Mouse (Mus musculus) C2C12 (cell line): ENCODE data around the gene Ergic3. TPM values are rescaled to one million over a fixed set of nuclear protein-coding genes. Genes with fewer than 3 reads are reported as not detected.
A peak's percentile ranks its signal among the peaks of the same experiment; 100 is the strongest.

Source experiments
- H3K27me3 ChIP-seq: one replicate; pipeline ENCODE4 v1.6.1; 2011; ENCODE audit not compliant: control insufficient read depth, insufficient read depth, insufficient read length
- H3K36me3 ChIP-seq: one replicate; pipeline ENCODE4 v1.6.1; 2011; ENCODE audit not compliant: control insufficient read depth, insufficient read depth
- H3K4me3 ChIP-seq: one replicate; pipeline ENCODE4 v1.5.1; 2011; ENCODE audit warnings: mild to moderate bottlenecking, control low read depth; ENCODE audit not compliant: poor library complexity, insufficient read depth, severe bottlenecking
- H3K79me2 ChIP-seq: one replicate; pipeline ENCODE4 v1.6.1; 2011; ENCODE audit not compliant: control insufficient read depth, insufficient read depth
- H3K79me3 ChIP-seq: one replicate; pipeline ENCODE4 v1.6.1; 2011; ENCODE audit warnings: low read depth, control low read depth
- H3ac ChIP-seq: one replicate; pipeline ENCODE3; 2011; ENCODE audit warnings: low read depth; ENCODE audit not compliant: control insufficient read depth, insufficient read length
- CEBPB ChIP-seq: IDR thresholded peaks from one replicate; pipeline ENCODE4 v1.6.1; 2011; ENCODE audit warnings: low read depth, mild to moderate bottlenecking, control low read depth, moderate library complexity
- CTCF ChIP-seq: IDR thresholded peaks from one replicate; pipeline ENCODE4 v1.5.1; 2011; ENCODE audit not compliant: control insufficient read depth, insufficient read depth, insufficient read length
- FOSL1 ChIP-seq: IDR thresholded peaks from one replicate; pipeline ENCODE4 v1.8.0; 2011; ENCODE audit warnings: mild to moderate bottlenecking, low read length; ENCODE audit not compliant: poor library complexity, insufficient read depth, severe bottlenecking
- MAX ChIP-seq: IDR thresholded peaks from one replicate; pipeline ENCODE4 v1.6.1; 2011; ENCODE audit warnings: mild to moderate bottlenecking, control low read depth
- MYOD1 ChIP-seq: IDR thresholded peaks from one replicate; pipeline ENCODE4 v1.6.1; 2011; ENCODE audit warnings: low read depth; ENCODE audit not compliant: control insufficient read depth, insufficient read length
- MYOG ChIP-seq: IDR thresholded peaks from one replicate; pipeline ENCODE4 v1.6.1; 2011; ENCODE audit not compliant: control insufficient read depth, insufficient read length; ENCODE audit errors: extremely low read depth
- USF1 ChIP-seq: IDR thresholded peaks from one replicate; pipeline ENCODE4 v1.6.1; 2011; ENCODE audit warnings: low read depth, mild to moderate bottlenecking, control low read depth, moderate library complexity
- long read RNA-seq, 2 experiments: library from polyadenylated mRNA; unstranded; transcript quantifications; one replicate each; pipeline ENCODE4 v2.0.0; 2019 to 2020
- polyA plus RNA-seq: library from polyadenylated mRNA; unstranded; fragments of >200 nt; fragmentation: generic; extraction: Trizol; gene quantifications from one replicate; pipeline ENCODE4 v1.2.1, GENCODE M21; 2012; ENCODE audit warnings: missing spikeins

The Ergic3 gene
- 230 TPM for polyA plus RNA-seq
- long read RNA-seq, experiment 1, transcript Ergic3-201 (13 exons, 1,377 nt), result major isoform, 188 of 231 reads
- long read RNA-seq, experiment 1, partial matches to known transcripts, result 24 of 231 reads
- long read RNA-seq, experiment 1, other reads (novel, unspliced or antisense), result 15 of 231 reads
- long read RNA-seq, experiment 2, transcript Ergic3-201 (13 exons, 1,377 nt), result major isoform, 248 of 261 reads
- long read RNA-seq, experiment 2, partial matches to known transcripts, result 1 of 261 reads
- long read RNA-seq, experiment 2, other reads (novel, unspliced or antisense), result 12 of 261 reads

DNA sequence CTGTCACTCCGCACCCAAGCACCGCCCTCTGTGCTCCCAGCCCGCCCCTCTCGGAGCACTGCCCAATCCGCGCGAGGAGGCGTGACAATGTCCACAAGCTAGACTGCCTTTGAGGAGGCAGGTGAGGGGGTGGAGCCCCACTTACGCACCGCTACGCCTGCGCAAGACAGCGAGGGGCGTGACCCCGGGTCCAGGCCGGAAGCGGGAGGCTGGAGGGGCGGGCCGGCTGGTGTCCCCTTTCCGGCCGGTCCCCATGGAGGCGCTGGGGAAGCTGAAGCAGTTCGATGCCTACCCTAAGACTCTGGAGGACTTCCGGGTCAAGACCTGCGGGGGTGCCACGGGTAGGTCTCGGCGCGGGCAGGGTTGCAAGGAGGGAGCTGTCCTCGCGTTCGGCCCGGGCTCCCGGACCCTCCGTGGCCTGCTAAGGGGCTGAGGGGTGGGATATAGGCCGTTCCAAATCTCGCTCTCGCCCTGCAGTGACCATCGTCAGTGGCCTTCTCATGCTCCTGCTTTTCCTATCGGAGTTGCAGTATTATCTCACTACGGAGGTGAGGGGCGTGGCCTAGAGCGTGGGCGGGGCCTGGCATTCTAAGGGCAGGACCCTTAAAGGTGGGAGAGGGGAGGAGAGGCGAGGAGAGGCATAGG lies at the start of gene Ergic3, which contains the start of gene 6430550D23Rik:
Gene Ergic3 (plus strand): TSS at position 158 of the 645 bp plus-strand sequence.
Gene 6430550D23Rik (minus strand): TSS at position 90 of the 645 bp plus-strand sequence.
- H3K79me3 ChIP-seq, result peaks cover 8% of the 10 kb centered on the region
- peak within 1 kb of the TSS; percentile 85 for H3K4me3 ChIP-seq
- H3K36me3 ChIP-seq, result peaks cover 30% of the 10 kb centered on the region
- TF ChIP-seq CTCF (no peak), MYOD1 (peak; percentile 3), CEBPB (no peak), USF1 (no peak), FOSL1 (no peak), MYOG (no peak), MAX (peak; percentile 64)
- H3K79me2 ChIP-seq, result peaks cover 14% of the 10 kb centered on the region
- H3K27me3 ChIP-seq, result no peaks in the 10 kb centered on the region
- peak within 1 kb of the TSS; percentile 79 for H3ac ChIP-seq

GRCm38 (mm10) chr2:155959981-155960380 lies 47.9 kb upstream of the Ergic3 start:
- no peak overlapping the region for H3ac ChIP-seq
- H3K4me3 ChIP-seq, result no peak overlapping the region
- no peaks in the 10 kb centered on the region for H3K27me3 ChIP-seq
- peaks cover 43% of the 10 kb centered on the region for H3K79me2 ChIP-seq
- no peak for TF ChIP-seq CEBPB
- no peak for TF ChIP-seq FOSL1
- TF ChIP-seq MYOD1, result no peak
- no peak for TF ChIP-seq MYOG
- no peak for TF ChIP-seq MAX
- TF ChIP-seq USF1, result no peak
- TF ChIP-seq CTCF, result no peak
- peaks cover 38% of the 10 kb centered on the region for H3K36me3 ChIP-seq
- peaks cover 36% of the 10 kb centered on the region for H3K79me3 ChIP-seq

DNA sequence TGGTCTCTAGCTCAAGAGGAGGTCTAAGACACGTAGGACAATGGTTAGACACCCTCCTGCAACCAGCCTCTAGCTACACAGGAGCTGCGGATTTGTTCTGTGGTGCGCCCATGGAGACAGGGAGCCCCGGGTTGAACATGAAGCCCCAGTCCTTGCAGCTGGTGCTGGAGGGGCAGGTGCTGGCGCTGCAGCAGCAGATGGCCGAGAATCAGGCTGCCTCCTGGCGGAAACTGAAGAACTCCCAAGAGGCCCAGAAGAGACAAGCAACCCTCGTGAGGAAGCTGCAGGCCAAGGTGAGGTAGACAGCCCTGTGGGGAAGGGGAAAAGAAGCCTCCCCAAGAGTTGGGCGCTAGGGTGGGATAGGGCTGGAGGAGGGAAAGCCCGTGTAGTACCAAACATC lies 46.0 kb upstream of the Ergic3 start:
- Histone ChIP-seq H3ac (no peak overlapping the region), H3K27me3 (no peaks in the 10 kb centered on the region), H3K79me3 (peaks cover 33% of the 10 kb centered on the region), H3K36me3 (peaks cover 52% of the 10 kb centered on the region), H3K79me2 (peaks cover 38% of the 10 kb centered on the region), H3K4me3 (no peak overlapping the region)
- TF ChIP-seq FOSL1 (no peak), CTCF (no peak), MYOD1 (no peak), MAX (no peak), MYOG (no peak), CEBPB (no peak), USF1 (no peak)

DNA sequence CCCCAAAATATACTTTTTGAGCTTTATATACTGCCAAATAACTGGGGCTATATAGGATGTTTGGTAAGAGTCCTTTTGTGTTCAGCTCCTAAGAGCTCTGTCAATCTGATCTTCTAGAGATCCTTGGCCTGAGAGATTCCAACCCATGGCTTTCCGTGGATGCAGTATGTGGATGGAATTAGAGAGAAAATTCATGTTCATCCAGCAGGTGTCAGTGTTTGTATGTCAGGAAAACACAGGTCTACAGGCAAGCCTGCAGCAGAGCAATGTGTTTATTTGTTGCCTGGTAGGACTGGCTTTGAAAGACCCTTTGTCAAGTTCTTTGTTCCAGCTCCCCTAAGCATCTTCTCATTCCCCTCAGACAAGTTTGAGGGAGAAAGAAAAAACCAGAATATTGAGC lies 44.9 kb upstream of the Ergic3 start:
- no peaks in the 10 kb centered on the region for H3K27me3 ChIP-seq
- H3K4me3 ChIP-seq, result no peak overlapping the region
- peaks cover 27% of the 10 kb centered on the region for H3K79me2 ChIP-seq
- peaks cover 64% of the 10 kb centered on the region for H3K36me3 ChIP-seq
- no peak overlapping the region for H3ac ChIP-seq
- no peak for TF ChIP-seq MYOD1
- H3K79me3 ChIP-seq, result peaks cover 23% of the 10 kb centered on the region

DNA sequence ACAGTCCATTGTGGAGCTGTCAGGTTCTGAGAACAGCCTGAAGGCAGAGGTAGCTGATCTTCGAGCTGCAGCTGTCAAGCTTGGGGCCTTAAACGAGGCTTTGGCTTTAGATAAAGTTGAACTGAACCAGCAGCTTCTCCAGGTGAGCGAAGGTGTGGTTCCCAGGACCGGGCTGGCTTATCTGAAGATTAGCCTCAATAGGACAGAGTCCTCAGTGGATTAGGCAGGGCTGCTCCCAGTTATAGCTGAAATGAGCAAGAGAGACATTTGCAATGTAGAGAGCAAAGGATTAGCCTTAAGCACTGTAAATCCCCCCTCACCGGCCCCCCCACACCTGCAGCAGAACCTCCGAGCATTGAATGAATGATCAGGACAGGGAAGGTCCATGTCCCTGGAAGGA lies 34.5 kb upstream of the Ergic3 start:
- no peaks in the 10 kb centered on the region for H3K79me2 ChIP-seq
- H3K27me3 ChIP-seq, result no peaks in the 10 kb centered on the region
- H3K36me3 ChIP-seq, result peaks cover 85% of the 10 kb centered on the region
- TF ChIP-seq MAX, result no peak
- no peak for TF ChIP-seq MYOG
- no peak for TF ChIP-seq USF1
- TF ChIP-seq FOSL1, result no peak
- TF ChIP-seq CEBPB, result no peak
- no peak for TF ChIP-seq CTCF
- TF ChIP-seq MYOD1, result no peak
- no peak overlapping the region for H3K4me3 ChIP-seq
- no peak overlapping the region for H3ac ChIP-seq
- no peaks in the 10 kb centered on the region for H3K79me3 ChIP-seq
